Mouse (Mus musculus) stomach, postnatal 0 days (tissue): ENCODE measurements around the gene Prpsap1. TPM values are rescaled to one million over a fixed set of nuclear protein-coding genes. Genes with fewer than 3 reads are reported as not detected.

Experiments
- ATAC-seq: fragments of 200-750 bp; cut with Nextera tagmentation; 2 replicates; pipeline ENCODE4 v1.8.0; 2017; ENCODE audit not compliant: low FRiP score, low TSS enrichment
- DNase-seq: peaks from one replicate; pipeline ENCODE4 v3.0.0-alpha.2; 2016; ENCODE audit warnings: low spot score
- H3K27ac ChIP-seq: fragments of 300-500 bp; sonication (generic); replicated peaks from 2 replicates; pipeline ENCODE4 v1.5.1; 2014; ENCODE audit warnings: mild to moderate bottlenecking, control low read depth
- H3K27me3 ChIP-seq: fragments of 300-500 bp; sonication (generic); 2 replicates; pipeline ENCODE4 v1.6.1; 2014; ENCODE audit warnings: low read length; ENCODE audit not compliant: control insufficient read depth, insufficient read depth
- H3K36me3 ChIP-seq: fragments of 300-500 bp; sonication (generic); 2 replicates; pipeline ENCODE4 v1.6.1; 2014; ENCODE audit warnings: low read length, mixed read lengths; ENCODE audit not compliant: control insufficient read depth, insufficient read depth
- H3K4me1 ChIP-seq: fragments of 300-500 bp; sonication (generic); replicated peaks from 2 replicates; pipeline ENCODE4 v1.6.1; 2014; ENCODE audit warnings: antibody characterized with exemption; ENCODE audit not compliant: control insufficient read depth, insufficient read depth
- H3K4me2 ChIP-seq: fragments of 300-500 bp; sonication (generic); replicated peaks from 2 replicates; pipeline ENCODE4 v1.6.1; 2014; ENCODE audit warnings: low read depth, mild to moderate bottlenecking, control low read depth, moderate library complexity
- H3K4me3 ChIP-seq: fragments of 300-500 bp; sonication (generic); 2 replicates; pipeline ENCODE4 v1.5.1; 2014; ENCODE audit warnings: low read depth, low read length, control low read depth
- H3K9ac ChIP-seq: fragments of 300-500 bp; sonication (generic); 2 replicates; pipeline ENCODE4 v1.6.1; 2014; ENCODE audit warnings: mild to moderate bottlenecking, low read length, control low read depth, mixed read lengths
- H3K9me3 ChIP-seq: fragments of 300-500 bp; sonication (generic); 2 replicates; pipeline ENCODE4 v1.6.1; 2016; ENCODE audit warnings: low read length; ENCODE audit not compliant: control insufficient read depth
- CTCF ChIP-seq: IDR thresholded peaks from 2 replicates; pipeline ENCODE4 v1.5.1; 2016; ENCODE audit warnings: antibody characterized with exemption, low read depth, mild to moderate bottlenecking, moderate library complexity
- EP300 ChIP-seq: optimal IDR thresholded peaks from 2 replicates; pipeline ENCODE3; 2016; ENCODE audit warnings: antibody characterized with exemption
- WGBS: fragments of 180-500 bp; shearing (Covaris S2); extraction: QIAGEN DNeasy Blood & Tissue Kit; methylation state at CpG from one replicate; pipeline ENCODE4 v1.1.7; 2014; 5-methylcytosine and 5-hydroxymethylcytosine counted together
- polyA plus RNA-seq: library from polyadenylated mRNA; unstranded; fragments of >200 nt; fragmentation: Nextera tagmentation; extraction: Ambion mirVana; gene quantifications from 2 replicates; pipeline ENCODE4 v1.2.1, GENCODE M21; 2015

Prpsap1 gene
- polyA plus RNA-seq, 1 experiment from 2014 or later: 94.0 TPM

DNA sequence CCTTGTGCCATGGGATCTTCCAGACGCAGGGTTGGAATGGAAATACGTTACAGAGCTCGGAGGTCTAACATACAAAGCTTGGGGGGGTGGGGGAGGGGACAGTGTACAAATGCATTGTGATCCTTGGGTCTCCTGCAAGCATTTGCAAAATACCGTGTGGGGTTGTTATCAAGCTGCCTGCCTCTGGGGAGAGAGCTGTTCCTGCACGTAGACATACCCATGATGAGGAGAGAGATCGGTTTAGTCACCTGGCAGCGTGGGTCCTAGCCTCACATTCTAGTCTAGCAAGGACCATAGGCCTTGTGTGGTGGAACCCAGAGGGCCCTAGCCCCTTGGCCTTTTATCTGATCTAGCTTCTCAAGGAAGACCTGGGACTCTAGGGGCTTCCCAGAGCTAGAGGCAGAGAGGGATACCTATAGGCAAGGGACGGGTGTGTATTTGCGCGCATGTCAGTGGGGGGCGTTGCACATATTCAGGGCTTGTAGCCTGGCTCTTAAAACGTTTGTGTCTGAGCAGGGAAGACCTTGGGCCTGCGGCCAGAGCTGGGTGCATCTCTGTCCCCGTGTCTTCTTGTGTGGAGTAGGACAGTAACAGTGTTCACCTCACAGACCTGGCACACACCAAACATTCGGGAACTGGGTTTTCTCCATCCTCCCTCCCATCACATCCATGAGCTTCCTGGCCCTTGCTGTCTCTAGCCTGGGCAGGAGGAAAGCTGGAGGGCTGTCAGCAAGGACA lies 51.7 kb downstream of the Prpsap1 start:
- Histone ChIP-seq H3K9me3 (no peaks in the 10 kb centered on the region), H3K27ac (no peak overlapping the region), H3K36me3 (no peaks in the 10 kb centered on the region; the same call in 1 of the 2 replicates), H3K9ac (no peak overlapping the region), H3K4me3 (no peak overlapping the region), H3K27me3 (no peaks in the 10 kb centered on the region), H3K4me2 (no peak overlapping the region), H3K4me1 (no peaks in the 10 kb centered on the region)
- no peak for ATAC-seq
- no peak for DNase-seq
- TF ChIP-seq EP300 (no peak), CTCF (no peak)
- 69% methylated on average over 15 of the region's 15 CpGs for WGBS

DNA sequence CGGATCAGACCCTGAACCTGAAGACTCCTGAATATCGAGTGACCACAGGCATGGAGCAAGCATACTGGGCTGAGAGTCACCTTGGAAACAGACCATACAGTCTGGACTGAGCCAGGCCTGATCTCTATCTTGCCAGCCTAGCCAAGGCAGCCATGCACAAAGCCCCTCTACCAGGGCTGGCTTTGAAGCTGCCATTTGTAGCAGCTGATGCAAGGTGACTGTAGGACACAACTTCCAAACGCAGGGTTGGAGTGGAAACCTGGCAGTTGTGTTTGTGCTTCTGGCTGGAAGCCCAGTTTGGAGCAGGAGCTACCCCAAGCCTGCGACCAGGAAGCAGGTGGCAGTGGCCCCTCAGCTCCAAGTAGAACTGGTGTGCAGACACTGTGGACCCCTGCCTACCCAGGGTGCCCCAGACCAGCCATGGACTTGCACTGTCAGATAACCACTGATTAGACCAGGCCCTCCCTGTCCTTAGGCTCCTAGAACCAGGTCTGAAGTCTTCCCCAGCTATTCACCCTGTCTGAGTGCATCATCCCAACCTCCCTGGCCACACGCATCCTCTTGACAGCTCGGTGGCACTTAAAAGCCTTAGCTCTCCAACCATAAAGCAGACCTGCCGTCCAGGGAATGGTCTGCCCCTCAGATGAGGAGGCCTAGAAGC lies 53.5 kb downstream of the Prpsap1 start:
- Histone ChIP-seq H3K4me3 (no peak overlapping the region), H3K36me3 (no peaks in the 10 kb centered on the region; the same call in 1 of the 2 replicates), H3K27ac (no peak overlapping the region), H3K4me2 (no peak overlapping the region), H3K27me3 (no peaks in the 10 kb centered on the region), H3K9ac (no peak overlapping the region), H3K4me1 (peaks cover 11% of the 10 kb centered on the region), H3K9me3 (no peaks in the 10 kb centered on the region)
- no peak for TF ChIP-seq EP300
- TF ChIP-seq CTCF: no peak
- DNase-seq (peak; percentile 61), ATAC-seq (peak; percentile 16; the same call in 1 of the 2 replicates)
- WGBS: 60% methylated on average over 7 of the region's 7 CpGs

DNA sequence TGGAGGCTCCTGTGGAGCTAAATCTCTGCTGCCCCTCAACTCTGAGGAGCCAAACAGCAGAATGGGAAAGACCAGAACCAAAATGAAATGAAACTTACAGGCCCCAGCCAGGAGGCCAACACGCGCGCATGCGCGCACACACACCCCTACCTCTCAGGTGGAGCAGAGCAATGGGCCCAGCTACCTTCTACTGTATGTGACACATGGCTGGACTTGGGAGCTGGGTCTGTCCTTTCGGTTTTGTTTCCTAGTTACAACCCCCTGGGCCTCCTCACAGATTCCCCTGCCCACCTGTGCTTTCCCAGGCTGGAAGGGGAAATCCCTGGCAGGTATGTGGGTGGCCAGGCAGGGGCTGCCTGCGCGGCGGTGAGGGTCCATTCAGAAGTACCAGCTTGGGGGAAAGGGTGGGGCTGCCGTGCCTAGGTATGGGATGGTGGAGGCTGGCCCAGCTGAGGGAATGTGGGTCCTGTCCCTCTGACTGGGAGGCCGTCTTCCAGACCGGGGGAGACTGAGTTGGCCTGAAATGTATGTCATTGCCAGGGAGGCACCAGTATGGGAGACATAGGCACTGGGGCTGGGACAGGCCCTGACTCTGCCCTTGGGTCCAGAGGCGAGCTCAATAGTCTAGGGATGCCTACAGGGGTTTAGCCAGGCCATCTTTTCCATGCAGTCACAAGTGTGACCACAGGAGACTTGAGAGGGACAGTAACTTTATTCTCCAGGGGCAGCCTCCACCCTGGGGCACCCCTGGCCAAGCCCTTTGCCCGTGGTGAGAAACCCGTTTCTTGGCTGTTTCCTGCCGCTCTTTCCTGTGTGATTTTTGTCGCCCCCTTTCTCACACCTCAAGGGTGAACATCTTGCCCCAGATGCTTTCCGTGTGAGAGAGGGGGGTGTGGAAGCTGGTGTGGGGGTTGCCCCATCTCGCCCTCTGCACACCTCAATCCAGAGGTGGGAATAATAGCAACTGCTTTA lies 54.4 kb downstream of the Prpsap1 start:
- ATAC-seq (no peak; the same call in 1 of the 2 replicates), DNase-seq (no peak)
- Histone ChIP-seq H3K9me3 (no peaks in the 10 kb centered on the region), H3K27me3 (no peaks in the 10 kb centered on the region), H3K27ac (no peak overlapping the region), H3K36me3 (no peaks in the 10 kb centered on the region; the same call in 1 of the 2 replicates), H3K9ac (no peak overlapping the region), H3K4me1 (peaks cover 11% of the 10 kb centered on the region), H3K4me2 (no peak overlapping the region), H3K4me3 (no peak overlapping the region)
- no peak for TF ChIP-seq CTCF
- WGBS: 75% methylated on average over 19 of the region's 19 CpGs

GRCm38 (mm10) chr11:116437541-116437940 lies 56.5 kb downstream of the Prpsap1 start:
- Histone ChIP-seq H3K9ac (no peak overlapping the region), H3K36me3 (no peaks in the 10 kb centered on the region; the same call in 1 of the 2 replicates), H3K27me3 (no peaks in the 10 kb centered on the region), H3K27ac (no peak overlapping the region), H3K4me2 (0 out of 2 replicates have a peak overlapping the region, but pooled peaks have one; percentile 67), H3K4me1 (peaks cover 11% of the 10 kb centered on the region), H3K9me3 (no peaks in the 10 kb centered on the region), H3K4me3 (no peak overlapping the region)
- TF ChIP-seq EP300: no peak
- no peak for TF ChIP-seq CTCF
- no peak for DNase-seq
- WGBS: 71% methylated on average over 11 of the region's 11 CpGs
- ATAC-seq: no peak

DNA sequence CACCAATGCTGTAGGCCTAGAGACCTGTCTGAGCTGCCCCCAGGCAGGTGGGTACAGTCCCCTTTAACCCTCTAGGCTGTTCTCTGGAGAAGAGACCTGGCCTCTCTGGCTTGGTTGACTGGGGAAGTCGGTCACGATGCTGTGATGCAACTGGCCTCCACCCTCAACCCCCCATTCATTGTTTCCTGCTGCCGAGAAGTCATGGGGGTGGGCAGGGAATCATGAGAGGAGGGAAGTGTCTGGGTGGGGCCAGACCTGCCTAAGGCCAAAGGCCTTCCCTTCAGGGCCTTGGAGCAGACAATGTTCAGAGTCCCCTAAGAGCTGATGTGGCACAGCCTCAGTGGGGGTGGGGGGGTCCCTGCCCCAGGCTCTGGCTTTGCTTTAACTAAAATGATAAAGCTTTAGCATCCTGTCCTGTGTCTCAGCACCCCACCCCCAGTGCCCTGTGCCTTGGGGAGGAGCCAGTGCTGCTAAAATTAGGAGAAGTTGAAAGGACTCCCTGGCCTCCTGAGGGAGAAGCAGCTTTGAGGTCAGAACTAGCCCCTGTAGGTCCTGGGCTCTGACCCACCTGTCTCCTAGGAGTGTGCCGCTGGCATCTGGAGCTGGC lies 57.2 kb downstream of the Prpsap1 start:
- Histone ChIP-seq H3K36me3 (no peaks in the 10 kb centered on the region; the same call in 1 of the 2 replicates), H3K4me1 (peaks cover 11% of the 10 kb centered on the region), H3K9me3 (no peaks in the 10 kb centered on the region), H3K9ac (no peak overlapping the region; the same call in 1 of the 2 replicates), H3K4me3 (no peak overlapping the region), H3K27me3 (no peaks in the 10 kb centered on the region), H3K4me2 (peak overlapping the region; percentile 67), H3K27ac (peak overlapping the region; percentile 13; the same call in 1 of the 2 replicates)
- ATAC-seq (no peak), DNase-seq (no peak)
- TF ChIP-seq CTCF (no peak), EP300 (no peak)
- WGBS: 49% methylated on average over 4 of the region's 4 CpGs
